Mouse (Mus musculus): Measurements from ENCODE around the gene Mpped1. TPM values are rescaled to one million over a fixed set of nuclear protein-coding genes. Genes with fewer than 3 reads are reported as not detected.

Mpped1 gene
- total and polyA plus RNA-seq, 2 experiments from 2014 or later = 18.1 to 48.0 TPM

DNA sequence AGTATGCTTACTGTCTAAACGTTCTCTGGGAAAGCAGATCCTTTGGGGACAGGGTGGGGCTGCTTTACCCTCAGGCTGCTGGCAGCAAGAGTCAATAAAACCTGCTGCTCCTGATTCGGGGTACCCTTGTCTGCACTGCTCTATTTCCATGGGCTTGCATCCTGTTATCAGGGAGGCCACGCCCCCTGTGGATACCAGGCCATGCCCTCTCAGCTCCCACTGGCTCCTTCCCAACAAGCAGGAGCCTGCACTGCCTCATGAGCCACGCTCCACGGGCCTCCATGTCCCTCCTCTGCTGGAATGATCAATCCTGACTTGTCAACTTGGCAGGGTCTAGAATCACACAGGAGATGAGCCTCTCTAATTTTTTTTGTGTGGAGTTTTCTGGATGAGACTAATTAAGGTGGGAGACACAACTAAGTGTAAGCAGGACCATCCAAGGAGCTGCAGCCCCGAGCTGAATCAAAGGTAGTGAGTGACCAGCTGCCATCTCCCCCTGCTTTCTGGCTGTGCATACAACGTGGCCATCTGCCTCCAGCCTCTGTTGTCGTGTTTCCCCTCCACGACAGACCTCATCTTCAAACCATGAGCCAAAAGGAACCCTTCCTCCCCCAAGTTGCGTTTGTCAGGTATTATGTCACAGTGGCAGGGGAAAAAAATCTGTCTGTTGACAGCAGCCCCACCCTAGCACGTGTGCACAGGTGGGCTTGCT is 98.0 kb downstream of the Mpped1 start:
- ATAC-seq (ENCODE audit: low FRiP score) = no peak
- no peaks in the 10 kb centered on the region for H3K9me3 ChIP-seq (ENCODE audit: low read length)

DNA sequence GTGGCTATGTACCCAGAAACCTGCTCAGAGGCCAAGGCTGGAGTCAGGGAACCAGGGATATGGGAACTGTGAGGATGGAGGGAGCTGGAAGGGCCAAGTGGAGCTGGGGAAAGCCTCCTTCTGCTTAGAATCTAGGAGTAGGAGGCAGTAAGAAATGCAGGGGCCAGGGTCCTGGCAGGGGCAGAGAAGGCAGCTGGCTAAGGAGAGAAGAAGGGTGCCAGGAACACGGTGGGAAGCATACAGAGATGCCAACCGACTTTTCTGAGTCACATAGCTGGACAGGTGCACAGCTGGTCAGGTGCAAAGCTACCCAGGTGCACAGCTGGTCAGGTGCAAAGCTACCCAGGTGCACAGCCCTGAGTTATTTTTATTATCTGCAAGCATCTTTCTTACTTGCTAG is 98.6 kb downstream of the Mpped1 start:
- DNase-seq (ENCODE audit: low spot score) (no peak), ATAC-seq (ENCODE audit: low FRiP score) (no peak)
- Histone ChIP-seq H3K9me3 (ENCODE audit: low read length) (no peaks in the 10 kb centered on the region), H3K4me2 (ENCODE audit: low read depth, low read length, poor library complexity, severe bottlenecking) (no peak overlapping the region), H3K4me1 (ENCODE audit: insufficient read depth, low read length) (no peaks in the 10 kb centered on the region), H3K9ac (replicated peaks; ENCODE audit: low read length, poor library complexity, severe bottlenecking) (no peak overlapping the region), H3K27ac (ENCODE audit: low read depth, low read length) (no peak overlapping the region), H3K27me3 (ENCODE audit: insufficient read depth, low read length) (no peaks in the 10 kb centered on the region), H3K4me3 (ENCODE audit: low read depth, low read length) (no peak overlapping the region), H3K36me3 (ENCODE audit: insufficient read depth, low read length) (no peaks in the 10 kb centered on the region)
- 66% methylated on average over 2 of the region's 2 CpGs for WGBS
- TF ChIP-seq CTCF (IDR thresholded peaks at IDR 0.05) = no peak

More for the DNA sequence above, 98.0 kb downstream of the Mpped1 start:
- Histone ChIP-seq H3K4me1 (ENCODE audit: insufficient read depth, low read length) (no peaks in the 10 kb centered on the region), H3K27me3 (ENCODE audit: insufficient read depth, low read length) (no peaks in the 10 kb centered on the region), H3K9ac (replicated peaks; ENCODE audit: low read length, poor library complexity, severe bottlenecking) (no peak overlapping the region), H3K27ac (ENCODE audit: low read depth, low read length) (no peak overlapping the region), H3K4me3 (ENCODE audit: low read depth, low read length) (no peak overlapping the region), H3K36me3 (ENCODE audit: insufficient read depth, low read length) (no peaks in the 10 kb centered on the region), H3K4me2 (ENCODE audit: low read depth, low read length, poor library complexity, severe bottlenecking) (no peak overlapping the region)
- no peak for TF ChIP-seq CTCF (IDR thresholded peaks at IDR 0.05)
- 55% methylated on average over 11 of the region's 11 CpGs for WGBS
- no peak for DNase-seq (ENCODE audit: low spot score)

DNA sequence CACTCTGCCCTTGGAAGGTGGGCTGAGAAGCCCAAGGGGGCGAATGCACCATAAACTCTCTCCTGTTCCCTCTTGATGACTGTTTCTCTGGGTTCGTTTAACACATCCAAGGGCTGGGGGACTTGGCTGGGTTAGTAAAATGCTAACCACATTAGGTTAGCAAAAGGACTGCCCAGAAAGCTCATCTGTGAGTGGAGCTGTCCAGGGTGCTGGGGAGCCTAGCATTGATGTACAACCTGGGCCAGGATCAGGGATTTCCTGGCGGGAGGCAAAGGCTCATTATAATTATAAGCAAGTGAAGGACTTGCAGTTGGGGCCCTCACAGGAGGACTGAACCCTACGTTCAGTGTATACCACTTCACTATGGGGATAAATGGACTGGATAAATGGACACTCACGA is 100.6 kb downstream of the Mpped1 start:
- DNase-seq (ENCODE audit: low spot score) = no peak
- Histone ChIP-seq H3K27ac (ENCODE audit: low read depth, low read length) (no peak overlapping the region), H3K4me1 (ENCODE audit: insufficient read depth, low read length) (no peaks in the 10 kb centered on the region), H3K9me3 (ENCODE audit: low read length) (no peaks in the 10 kb centered on the region), H3K9ac (replicated peaks; ENCODE audit: low read length, poor library complexity, severe bottlenecking) (no peak overlapping the region), H3K36me3 (ENCODE audit: insufficient read depth, low read length) (no peaks in the 10 kb centered on the region), H3K4me3 (ENCODE audit: low read depth, low read length) (no peak overlapping the region), H3K27me3 (ENCODE audit: insufficient read depth, low read length) (no peaks in the 10 kb centered on the region), H3K4me2 (ENCODE audit: low read depth, low read length, poor library complexity, severe bottlenecking) (no peak overlapping the region)
- 33% methylated on average over 5 of the region's 5 CpGs for WGBS
- no peak for ATAC-seq (ENCODE audit: low FRiP score)
- no peak for TF ChIP-seq CTCF (IDR thresholded peaks at IDR 0.05)

DNA sequence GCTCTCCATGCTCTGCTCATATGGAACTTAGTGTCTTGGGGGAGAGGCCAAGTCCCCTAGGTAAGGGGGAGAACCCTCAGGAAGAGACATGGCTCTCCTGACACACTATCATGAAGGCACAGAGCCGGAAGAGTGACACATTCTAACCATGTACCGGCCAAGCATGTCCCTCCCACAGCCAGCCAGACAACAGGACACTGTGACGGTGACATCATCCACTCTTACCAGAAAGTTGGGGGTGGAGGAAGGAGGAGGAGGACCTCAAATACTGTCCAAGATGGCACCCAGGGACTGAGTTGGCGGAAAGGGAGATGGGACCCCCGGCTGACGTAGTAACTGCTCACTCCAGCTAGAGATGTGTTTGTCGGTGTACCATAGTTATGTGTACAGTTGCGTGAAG is 104.6 kb downstream of the Mpped1 start:
- WGBS = 88% methylated on average over 8 of the region's 8 CpGs
- Histone ChIP-seq H3K4me3 (ENCODE audit: low read depth, low read length) (no peak overlapping the region), H3K4me2 (ENCODE audit: low read depth, low read length, poor library complexity, severe bottlenecking) (no peak overlapping the region), H3K27me3 (ENCODE audit: insufficient read depth, low read length) (no peaks in the 10 kb centered on the region), H3K4me1 (ENCODE audit: insufficient read depth, low read length) (no peaks in the 10 kb centered on the region), H3K36me3 (ENCODE audit: insufficient read depth, low read length) (no peaks in the 10 kb centered on the region), H3K9me3 (ENCODE audit: low read length) (no peaks in the 10 kb centered on the region), H3K27ac (ENCODE audit: low read depth, low read length) (no peak overlapping the region), H3K9ac (replicated peaks; ENCODE audit: low read length, poor library complexity, severe bottlenecking) (no peak overlapping the region)
- DNase-seq (ENCODE audit: low spot score) (no peak), ATAC-seq (ENCODE audit: low FRiP score) (no peak)
- no peak for TF ChIP-seq CTCF (IDR thresholded peaks at IDR 0.05)

DNA sequence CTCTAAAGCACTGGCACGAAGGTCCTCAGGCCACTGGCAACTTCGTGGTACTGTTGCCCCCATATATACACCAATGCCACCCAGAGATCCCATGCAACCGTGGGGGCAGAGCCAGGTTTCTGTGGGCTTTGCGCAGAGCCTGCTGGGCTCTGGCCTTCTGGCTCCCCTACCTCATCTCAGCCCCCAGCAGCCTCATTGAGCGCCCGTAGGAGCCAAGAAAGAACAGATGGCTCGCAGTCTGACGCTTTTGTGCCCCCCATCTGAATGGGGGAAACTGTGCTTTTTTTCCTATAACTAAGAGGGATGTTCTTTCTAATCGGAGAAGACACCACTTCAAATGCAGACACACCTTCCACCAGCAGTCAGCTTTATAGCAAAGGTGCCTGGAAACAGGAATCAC is 105.0 kb downstream of the Mpped1 start:
- Histone ChIP-seq H3K36me3 (ENCODE audit: insufficient read depth, low read length) (no peaks in the 10 kb centered on the region), H3K4me2 (ENCODE audit: low read depth, low read length, poor library complexity, severe bottlenecking) (no peak overlapping the region), H3K27me3 (ENCODE audit: insufficient read depth, low read length) (no peaks in the 10 kb centered on the region), H3K4me3 (ENCODE audit: low read depth, low read length) (no peak overlapping the region), H3K4me1 (ENCODE audit: insufficient read depth, low read length) (no peaks in the 10 kb centered on the region), H3K27ac (ENCODE audit: low read depth, low read length) (no peak overlapping the region), H3K9me3 (ENCODE audit: low read length) (no peaks in the 10 kb centered on the region), H3K9ac (replicated peaks; ENCODE audit: low read length, poor library complexity, severe bottlenecking) (no peak overlapping the region)
- ATAC-seq (ENCODE audit: low FRiP score) = no peak
- DNase-seq (ENCODE audit: low spot score) = no peak
- WGBS = 85% methylated on average over 9 of the region's 9 CpGs
- TF ChIP-seq CTCF (IDR thresholded peaks at IDR 0.05) = no peak

DNA sequence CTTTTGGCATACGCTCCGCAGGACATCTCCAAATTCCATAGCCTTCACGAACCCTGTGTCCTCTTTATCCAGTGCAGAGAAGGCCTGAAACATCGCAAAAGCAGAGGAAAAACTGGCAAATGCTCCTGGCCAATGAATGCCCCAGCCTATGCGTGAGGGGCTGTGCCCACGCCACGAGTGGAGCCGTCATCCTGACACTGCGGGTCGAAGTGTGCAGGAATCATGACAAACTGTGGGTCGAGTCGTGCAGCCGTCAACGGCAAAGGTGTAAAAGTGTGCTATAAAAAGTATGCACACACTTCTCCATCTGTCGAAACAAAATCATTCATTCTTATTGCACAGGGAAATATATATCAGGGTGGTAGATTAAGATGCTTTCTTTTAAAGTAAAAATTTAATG is 113.6 kb downstream of the Mpped1 start:
- 90% methylated on average over 15 of the region's 15 CpGs for WGBS
- no peaks in the 10 kb centered on the region for H3K36me3 ChIP-seq (ENCODE audit: insufficient read depth, low read length)
- H3K27ac ChIP-seq (ENCODE audit: low read depth, low read length) = no peak overlapping the region
- H3K27me3 ChIP-seq (ENCODE audit: insufficient read depth, low read length) = no peaks in the 10 kb centered on the region
- H3K4me1 ChIP-seq (ENCODE audit: insufficient read depth, low read length) = no peaks in the 10 kb centered on the region
- no peak for ATAC-seq (ENCODE audit: low FRiP score)
- DNase-seq (ENCODE audit: low spot score) = no peak
- TF ChIP-seq CTCF (IDR thresholded peaks at IDR 0.05) = no peak
- no peak overlapping the region for H3K9ac ChIP-seq (replicated peaks; ENCODE audit: low read length, poor library complexity, severe bottlenecking)
- no peak overlapping the region for H3K4me2 ChIP-seq (ENCODE audit: low read depth, low read length, poor library complexity, severe bottlenecking)
- no peaks in the 10 kb centered on the region for H3K9me3 ChIP-seq (ENCODE audit: low read length)
- H3K4me3 ChIP-seq (ENCODE audit: low read depth, low read length) = no peak overlapping the region

All from midbrain, postnatal 0 days (tissue).